Mouse (Mus musculus) ES-E14 (cell line): ENCODE measurements around the gene Pkmyt1. TPM values are rescaled to one million over a fixed set of nuclear protein-coding genes. Genes with fewer than 3 reads are reported as not detected.
A peak's percentile ranks its signal among the peaks of the same experiment; 100 is the strongest.

Source experiments
- DNase-seq: peaks from one replicate; pipeline ENCODE4 v3.0.0-alpha.2; 2013; ENCODE audit warnings: low read depth, low spot score
- H3K27ac ChIP-seq: 2 replicates; pipeline ENCODE4 v1.5.1; 2012; ENCODE audit warnings: low read depth, mild to moderate bottlenecking, low read length, moderate library complexity, mixed read lengths; ENCODE audit not compliant: poor library complexity, insufficient read depth, severe bottlenecking
- H3K36me3 ChIP-seq: 2 replicates; pipeline ENCODE4 v1.6.1; 2012; ENCODE audit warnings: mild to moderate bottlenecking, low read length, moderate library complexity, mixed read lengths; ENCODE audit not compliant: control insufficient read depth, poor library complexity, insufficient read depth, severe bottlenecking
- H3K4me1 ChIP-seq, 2 experiments: fragments of 150-350 bp in 1 of 2; sonication (generic) in 1 of 2; 2 replicates each; pipeline ENCODE4 v1.6.1; 2012; ENCODE audit warnings: low read length in 2 of 2, mild to moderate bottlenecking in 1 of 2, mixed read lengths in 1 of 2; ENCODE audit not compliant: control insufficient read depth in 2 of 2, insufficient read depth in 2 of 2, poor library complexity in 1 of 2
- H3K4me3 ChIP-seq, 2 experiments: fragments of 150-350 bp in 1 of 2; sonication (generic) in 1 of 2; 2 replicates each; pipeline ENCODE4 v1.5.1; 2012; ENCODE audit warnings: low read length in 2 of 2, low read depth in 1 of 2, mild to moderate bottlenecking in 1 of 2, mixed read lengths in 1 of 2; ENCODE audit not compliant: insufficient read depth in 1 of 2, poor library complexity in 1 of 2, severe bottlenecking in 1 of 2
- H3K9ac ChIP-seq: 2 replicates; pipeline ENCODE4 v1.6.1; 2012; ENCODE audit warnings: low read depth, mild to moderate bottlenecking, low read length, mixed read lengths; ENCODE audit not compliant: poor library complexity, insufficient read depth, severe bottlenecking
- H3K9me3 ChIP-seq: fragments of 150-350 bp; sonication (generic); 2 replicates; pipeline ENCODE4 v1.6.1; 2012; ENCODE audit warnings: low read depth, mild to moderate bottlenecking, low read length; ENCODE audit not compliant: control insufficient read depth, insufficient read depth
- CHD2 ChIP-seq: IDR thresholded peaks from 2 replicates; pipeline ENCODE4 v1.6.1; 2014; ENCODE audit warnings: mild to moderate bottlenecking, low read depth, low read length, inconsistent platforms
- HCFC1 ChIP-seq: IDR thresholded peaks from 2 replicates; pipeline ENCODE4 v1.6.1; 2012; ENCODE audit warnings: low read length, inconsistent platforms, borderline replicate concordance; ENCODE audit not compliant: insufficient read depth
- MAFK ChIP-seq: IDR thresholded peaks from 2 replicates; pipeline ENCODE4 v1.6.1; 2014; ENCODE audit warnings: mild to moderate bottlenecking, low read depth, low read length, inconsistent platforms; ENCODE audit not compliant: insufficient read depth
- ZC3H11A ChIP-seq: IDR thresholded peaks from 2 replicates; pipeline ENCODE4 v1.6.1; 2012; ENCODE audit warnings: low read depth, mild to moderate bottlenecking, inconsistent platforms, low read length, borderline replicate concordance
- ZNF384 ChIP-seq: IDR thresholded peaks from 2 replicates; pipeline ENCODE4 v1.6.1; 2012; ENCODE audit warnings: low read depth, low read length, inconsistent platforms
- in situ Hi-C, 2 experiments: fragments of 600-800 bp; cut with MboI; formaldehyde crosslinking; loops; one replicate each; pipeline ENCODE4 v1.15.1; 2025; ENCODE audit warnings: low sequenced_read_pairs in 2 of 2, inconsistent platforms in 1 of 2; ENCODE audit not compliant: unreplicated experiment in 2 of 2
- total RNA-seq: library from RNA; depleted of rRNA; stranded (reverse); fragments of 300-350 nt; gene quantifications from 2 replicates; pipeline ENCODE4 v1.2.3, GENCODE M21; 2012

Gene Pkmyt1
- total RNA-seq, 1 experiment = 24.1 TPM

- Histone ChIP-seq H3K36me3 (peaks cover 10% of the 10 kb centered on the region; the same call in 1 of the 2 replicates), H3K4me3 (no peak overlapping the region), H3K4me1 (peaks cover 0 to 15% of the 10 kb centered on the region in 2 experiments; a peak in 1 of 4 replicates), H3K9me3 (no peaks in the 10 kb centered on the region), H3K27ac (no peak overlapping the region), H3K9ac (no peak overlapping the region)
- DNase-seq = no peak
- in situ Hi-C loops = no loop called here
- TF ChIP-seq ZC3H11A (no peak), MAFK (no peak), HCFC1 (no peak)
Measured at GRCm38 (mm10) chr17:23749400-23750191, 23.5 kb downstream of the Pkmyt1 start.

DNA sequence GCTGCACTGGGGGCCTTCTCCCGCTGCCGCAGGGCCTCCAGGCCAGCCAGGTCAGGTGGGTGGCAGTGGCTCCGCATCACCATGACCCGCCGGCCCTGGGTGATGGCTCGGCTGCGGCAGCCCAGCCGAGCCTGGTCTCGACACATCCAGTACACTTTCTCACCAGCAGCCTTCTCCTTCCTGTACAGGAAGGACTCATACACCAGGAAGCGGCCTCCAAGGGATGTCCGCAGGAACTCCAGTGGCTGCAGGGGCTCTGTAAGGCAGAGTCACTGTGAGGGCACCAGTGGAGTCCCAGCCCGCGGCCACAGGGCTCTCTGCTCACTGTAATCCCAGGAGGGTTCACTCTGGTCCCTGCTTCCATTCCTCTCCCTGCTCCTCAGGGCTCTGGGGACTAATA, 29.6 kb downstream of the Pkmyt1 start:
- peak overlapping the region in 1 of 2 experiments; percentile 53; a peak in 3 of 4 replicates for H3K4me3 ChIP-seq
- TF ChIP-seq HCFC1 = no peak
- no peak for TF ChIP-seq CHD2
- no peak for TF ChIP-seq MAFK
- no peak for TF ChIP-seq ZC3H11A
- no peak for TF ChIP-seq ZNF384
- H3K4me1 ChIP-seq = peaks cover 0 to 26% of the 10 kb centered on the region in 2 experiments; a peak in 2 of 4 replicates
- in situ Hi-C loops = no loop called here
- H3K36me3 ChIP-seq = peaks cover 35% of the 10 kb centered on the region
- no peak overlapping the region for H3K27ac ChIP-seq
- no peak for DNase-seq
- no peaks in the 10 kb centered on the region for H3K9me3 ChIP-seq
- peak overlapping the region; percentile 60; the same call in 1 of the 2 replicates for H3K9ac ChIP-seq

DNA sequence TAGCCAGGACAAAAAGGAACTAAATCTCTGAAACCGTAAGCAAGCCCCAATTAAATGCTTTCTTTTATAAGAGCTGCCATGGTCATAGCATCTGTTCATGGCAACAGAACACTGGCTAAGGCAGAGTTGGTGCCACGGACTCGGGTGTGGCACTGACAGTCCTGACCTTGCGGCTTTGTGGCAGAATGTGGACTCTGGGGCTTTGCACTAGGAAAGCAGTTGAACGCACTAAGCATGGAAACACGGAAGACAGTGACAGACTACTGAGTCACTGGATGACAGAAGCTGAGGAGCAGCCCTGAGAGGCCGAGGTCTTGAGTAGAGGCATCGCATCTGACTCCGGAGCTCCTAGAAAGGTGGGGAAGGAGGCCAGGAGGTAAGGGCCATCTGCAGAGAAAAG, 31.4 kb downstream of the Pkmyt1 start:
- Histone ChIP-seq H3K9ac (no peak overlapping the region), H3K36me3 (peaks cover 41% of the 10 kb centered on the region), H3K27ac (no peak overlapping the region), H3K9me3 (no peaks in the 10 kb centered on the region), H3K4me3 (no peak overlapping the region), H3K4me1 (peaks cover 0 to 28% of the 10 kb centered on the region in 2 experiments; a peak in 2 of 4 replicates)
- no peak for TF ChIP-seq MAFK
- TF ChIP-seq ZC3H11A = no peak
- TF ChIP-seq HCFC1 = no peak
- no peak for TF ChIP-seq CHD2
- no peak for TF ChIP-seq ZNF384
- no peak for DNase-seq
- in situ Hi-C loops = no loop called here

DNA sequence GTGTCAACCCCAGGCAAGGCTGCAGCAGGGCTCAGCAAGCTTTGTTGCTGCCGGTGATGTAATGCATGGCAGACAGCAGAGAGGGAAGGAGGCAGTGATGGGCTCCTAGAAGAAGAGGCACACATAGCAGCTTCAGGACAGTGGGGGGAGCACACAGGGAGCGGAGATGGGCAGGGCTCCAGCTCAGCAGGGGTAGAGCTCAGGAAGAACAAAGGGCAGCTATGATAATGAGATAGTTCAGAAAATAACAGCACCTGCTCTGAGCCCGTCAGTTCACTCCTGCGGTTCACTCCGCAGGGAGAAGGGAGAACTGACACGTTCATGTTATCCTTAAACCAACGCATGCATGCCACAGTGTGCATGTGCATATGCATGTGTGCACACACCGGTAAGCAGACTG, 32.7 kb downstream of the Pkmyt1 start:
- peaks cover 31% of the 10 kb centered on the region for H3K36me3 ChIP-seq

More for the DNA sequence above, 32.7 kb downstream of the Pkmyt1 start:
- in situ Hi-C loops = no loop called here
- Histone ChIP-seq H3K4me1 (peaks cover 0 to 28% of the 10 kb centered on the region in 2 experiments; a peak in 2 of 4 replicates), H3K27ac (no peak overlapping the region), H3K9me3 (no peaks in the 10 kb centered on the region), H3K4me3 (no peak overlapping the region), H3K9ac (no peak overlapping the region)
- TF ChIP-seq MAFK = no peak
- TF ChIP-seq CHD2 = no peak
- no peak for TF ChIP-seq HCFC1
- no peak for TF ChIP-seq ZC3H11A
- TF ChIP-seq ZNF384 = no peak
- no peak for DNase-seq
